Mouse (Mus musculus) heart, embryonic 15.5 days (tissue): ENCODE results near the gene Gm45234. TPM values are rescaled to one million over a fixed set of nuclear protein-coding genes. Genes with fewer than 3 reads are reported as not detected.

ENCODE experiments used
- ATAC-seq: fragments of 200-750 bp; cut with Nextera tagmentation; replicated peaks from 2 replicates; pipeline ENCODE4 v1.8.0; 2017; ENCODE audit warnings: low read depth, moderate TSS enrichment; ENCODE audit not compliant: insufficient number of reproducible peaks, insufficient read depth, low FRiP score
- H3K27ac ChIP-seq: fragments of 300-500 bp; sonication (generic); 2 replicates; pipeline ENCODE4 v1.5.1; 2015; ENCODE audit warnings: mild to moderate bottlenecking, inconsistent platforms
- H3K27me3 ChIP-seq: fragments of 300-500 bp; sonication (generic); 2 replicates; pipeline ENCODE4 v1.6.1; 2015; ENCODE audit warnings: inconsistent platforms
- H3K36me3 ChIP-seq: fragments of 300-500 bp; sonication (generic); 2 replicates; pipeline ENCODE4 v1.6.1; 2015; ENCODE audit warnings: mild to moderate bottlenecking, inconsistent platforms
- H3K4me1 ChIP-seq: fragments of 300-500 bp; sonication (generic); replicated peaks from 2 replicates; pipeline ENCODE4 v1.6.1; 2015; ENCODE audit warnings: inconsistent platforms
- H3K4me2 ChIP-seq: fragments of 300-500 bp; sonication (generic); 2 replicates; pipeline ENCODE4 v1.6.1; 2015; ENCODE audit warnings: inconsistent platforms, mild to moderate bottlenecking, moderate library complexity
- H3K4me3 ChIP-seq: fragments of 300-500 bp; sonication (generic); 2 replicates; pipeline ENCODE4 v1.5.1; 2015; ENCODE audit warnings: mild to moderate bottlenecking, inconsistent platforms
- H3K9ac ChIP-seq: fragments of 300-500 bp; sonication (generic); 2 replicates; pipeline ENCODE4 v1.6.1; 2015; ENCODE audit warnings: mild to moderate bottlenecking, inconsistent platforms
- H3K9me3 ChIP-seq: fragments of 300-500 bp; sonication (generic); replicated peaks from 2 replicates; pipeline ENCODE4 v1.6.1; 2016; ENCODE audit warnings: inconsistent platforms
- WGBS: fragments of 180-500 bp; shearing (Covaris S2); methylation state at CpG from one replicate; pipeline ENCODE4 v1.1.7; 2015; ENCODE audit warnings: mixed read lengths; 5-methylcytosine and 5-hydroxymethylcytosine counted together
- polyA plus RNA-seq: library from polyadenylated mRNA; unstranded; fragments of >200 nt; fragmentation: Nextera tagmentation; extraction: Ambion mirVana; gene quantifications from 2 replicates; pipeline ENCODE4 v1.2.1, GENCODE M21; 2015

The Gm45234 gene
- polyA plus RNA-seq, 1 experiment from 2014 or later = not detected

GRCm38 (mm10) chr6:124722876-124723473 is 32.8 kb downstream of the Gm45234 start:
- Histone ChIP-seq H3K4me2 (no peak overlapping the region), H3K36me3 (no peaks in the 10 kb centered on the region), H3K27me3 (no peaks in the 10 kb centered on the region), H3K9ac (no peak overlapping the region), H3K4me1 (peaks cover 9% of the 10 kb centered on the region), H3K9me3 (no peaks in the 10 kb centered on the region), H3K4me3 (no peak overlapping the region), H3K27ac (no peak overlapping the region)
- no peak for ATAC-seq
- 62% methylated on average over 6 of the region's 6 CpGs for WGBS

GRCm38 (mm10) chr6:124720904-124721303 is 34.9 kb downstream of the Gm45234 start:
- Histone ChIP-seq H3K4me2 (no peak overlapping the region), H3K4me3 (no peak overlapping the region), H3K27ac (no peak overlapping the region), H3K36me3 (peaks cover 11% of the 10 kb centered on the region), H3K9ac (no peak overlapping the region), H3K27me3 (no peaks in the 10 kb centered on the region), H3K9me3 (no peaks in the 10 kb centered on the region), H3K4me1 (peaks cover 9% of the 10 kb centered on the region)
- no peak for ATAC-seq
- WGBS = 54% methylated on average over 11 of the region's 11 CpGs

GRCm38 (mm10) chr6:124719354-124719978 is 36.4 kb downstream of the Gm45234 start:
- H3K36me3 ChIP-seq = peaks cover 25% of the 10 kb centered on the region
- 50% methylated on average over 7 of the region's 7 CpGs for WGBS
- H3K4me2 ChIP-seq = no peak overlapping the region
- no peaks in the 10 kb centered on the region for H3K27me3 ChIP-seq
- H3K9ac ChIP-seq = no peak overlapping the region
- H3K9me3 ChIP-seq = no peaks in the 10 kb centered on the region
- peak overlapping the region; percentile 0; the same call in 1 of the 2 replicates for H3K27ac ChIP-seq
- H3K4me3 ChIP-seq = peak overlapping the region; percentile 9; the same call in 1 of the 2 replicates
- ATAC-seq = no peak
- H3K4me1 ChIP-seq = peaks cover 9% of the 10 kb centered on the region

GRCm38 (mm10) chr6:124718703-124719102 is 37.1 kb downstream of the Gm45234 start:
- H3K9ac ChIP-seq = no peak overlapping the region
- no peaks in the 10 kb centered on the region for H3K9me3 ChIP-seq
- H3K4me3 ChIP-seq = peak overlapping the region; percentile 24; the same call in 1 of the 2 replicates
- peaks cover 15% of the 10 kb centered on the region for H3K4me1 ChIP-seq
- no peaks in the 10 kb centered on the region for H3K27me3 ChIP-seq
- peaks cover 31% of the 10 kb centered on the region for H3K36me3 ChIP-seq
- H3K27ac ChIP-seq = peak overlapping the region; percentile 0; the same call in 1 of the 2 replicates
- 71% methylated on average over 16 of the region's 16 CpGs for WGBS
- ATAC-seq = no peak
- no peak overlapping the region for H3K4me2 ChIP-seq

- Histone ChIP-seq H3K27me3 (no peaks in the 10 kb centered on the region), H3K36me3 (peaks cover 33% of the 10 kb centered on the region), H3K4me3 (peak overlapping the region; percentile 24; the same call in 1 of the 2 replicates), H3K9me3 (no peaks in the 10 kb centered on the region), H3K9ac (no peak overlapping the region), H3K4me2 (peak overlapping the region; percentile 3; the same call in 1 of the 2 replicates), H3K27ac (no peak overlapping the region; the same call in 1 of the 2 replicates), H3K4me1 (peaks cover 22% of the 10 kb centered on the region)
- ATAC-seq = no peak
- WGBS = 76% methylated on average over 13 of the region's 13 CpGs
Measured at GRCm38 (mm10) chr6:124717968-124718367, 37.9 kb downstream of the Gm45234 start.

- Histone ChIP-seq H3K27ac (no peak overlapping the region), H3K4me3 (no peak overlapping the region)
Measured at GRCm38 (mm10) chr6:124716864-124717490, 38.8 kb downstream of the Gm45234 start.

GRCm38 (mm10) chr6:124712918-124713317 is 42.9 kb downstream of the Gm45234 start:
- Histone ChIP-seq H3K4me3 (peak overlapping the region; percentile 84), H3K27me3 (no peaks in the 10 kb centered on the region), H3K9ac (peak overlapping the region; percentile 88), H3K4me2 (peak overlapping the region; percentile 76), H3K27ac (peak overlapping the region; percentile 87), H3K4me1 (peaks cover 34% of the 10 kb centered on the region), H3K9me3 (no peaks in the 10 kb centered on the region), H3K36me3 (peaks cover 39% of the 10 kb centered on the region)
- ATAC-seq = no peak
- 11% methylated on average over 11 of the region's 11 CpGs for WGBS

More at GRCm38 (mm10) chr6:124716864-124717490, 38.8 kb downstream of the Gm45234 start:
- H3K36me3 ChIP-seq = peaks cover 33% of the 10 kb centered on the region
- H3K4me1 ChIP-seq = peaks cover 26% of the 10 kb centered on the region
- no peak for ATAC-seq
- no peaks in the 10 kb centered on the region for H3K9me3 ChIP-seq
- H3K9ac ChIP-seq = no peak overlapping the region
- H3K4me2 ChIP-seq = no peak overlapping the region; the same call in 1 of the 2 replicates
- H3K27me3 ChIP-seq = no peaks in the 10 kb centered on the region
- 63% methylated on average over 20 of the region's 20 CpGs for WGBS

- H3K4me2 ChIP-seq = peak within 1 kb of the TSS; percentile 76
- H3K36me3 ChIP-seq = peaks cover 40% of the 10 kb centered on the region
- H3K27ac ChIP-seq = peak within 1 kb of the TSS; percentile 87
- H3K27me3 ChIP-seq = no peaks in the 10 kb centered on the region
- peak; percentile 97 for ATAC-seq
- H3K9ac ChIP-seq = peak within 1 kb of the TSS; percentile 88
- H3K9me3 ChIP-seq = no peaks in the 10 kb centered on the region
- peaks cover 34% of the 10 kb centered on the region for H3K4me1 ChIP-seq
- H3K4me3 ChIP-seq = peak within 1 kb of the TSS; percentile 84
- under 1% methylated on average over 76 of the region's 76 CpGs for WGBS
Measured at GRCm38 (mm10) chr6:124711824-124712782, 43.7 kb downstream of the Gm45234 start, which contains the start of the genes Emg1 and Phb2. TSS of gene Emg1 (minus strand) at chr6:124712178. TSS of gene Phb2 (plus strand) at chr6:124712336.

- no peak overlapping the region for H3K4me2 ChIP-seq
- ATAC-seq = no peak
- no peaks in the 10 kb centered on the region for H3K9me3 ChIP-seq
- H3K4me1 ChIP-seq = peaks cover 25% of the 10 kb centered on the region
- no peak overlapping the region for H3K4me3 ChIP-seq
- no peak overlapping the region for H3K27ac ChIP-seq
- H3K9ac ChIP-seq = no peak overlapping the region
- 92% methylated on average over 10 of the region's 10 CpGs for WGBS
- H3K36me3 ChIP-seq = peaks cover 31% of the 10 kb centered on the region
- no peaks in the 10 kb centered on the region for H3K27me3 ChIP-seq
Measured at GRCm38 (mm10) chr6:124708289-124708889, 47.4 kb downstream of the Gm45234 start.

GRCm38 (mm10) chr6:124706061-124706627 is 49.7 kb downstream of the Gm45234 start:
- H3K36me3 ChIP-seq = peaks cover 50% of the 10 kb centered on the region
- no peaks in the 10 kb centered on the region for H3K9me3 ChIP-seq

More at GRCm38 (mm10) chr6:124706061-124706627, 49.7 kb downstream of the Gm45234 start:
- no peak overlapping the region for H3K9ac ChIP-seq
- H3K27me3 ChIP-seq = no peaks in the 10 kb centered on the region
- 65% methylated on average over 5 of the region's 5 CpGs for WGBS
- peaks cover 14% of the 10 kb centered on the region for H3K4me1 ChIP-seq
- no peak for ATAC-seq
- no peak overlapping the region for H3K4me2 ChIP-seq
- H3K4me3 ChIP-seq = no peak overlapping the region
- no peak overlapping the region for H3K27ac ChIP-seq
